Mouse (Mus musculus) urinary bladder, postnatal 25 days (tissue): ENCODE measurements around the gene Camp.
A peak's percentile ranks its signal among the peaks of the same experiment; 100 is the strongest.

Source experiments
- DNase-seq: peaks from one replicate; pipeline ENCODE4 v3.0.0; 2022; ENCODE audit warnings: low spot score

The Camp gene

GRCm38 (mm10) chr9:109849312-109849758 is at the start of gene Camp:
Camp (minus strand) TSS chr9:109849617.
- DNase-seq, result peak; percentile 17

GRCm38 (mm10) chr9:109898027-109898426 is 48.6 kb upstream of the Camp start:
- no peak for DNase-seq

- no peak for DNase-seq
Measured at GRCm38 (mm10) chr9:109896253-109897150, 47.1 kb upstream of the Camp start.

- DNase-seq, result no peak
Measured at GRCm38 (mm10) chr9:109895593-109895992, 46.2 kb upstream of the Camp start.

GRCm38 (mm10) chr9:109894413-109895090 is 45.1 kb upstream of the Camp start:
- DNase-seq, result peak; percentile 29

GRCm38 (mm10) chr9:109892651-109893250 is 43.3 kb upstream of the Camp start:
- peak; percentile 73 for DNase-seq

- DNase-seq, result no peak
Measured at GRCm38 (mm10) chr9:109891501-109891900, 42.1 kb upstream of the Camp start.

GRCm38 (mm10) chr9:109887321-109887720 is 37.9 kb upstream of the Camp start:
- no peak for DNase-seq

- no peak for DNase-seq
Measured at GRCm38 (mm10) chr9:109886259-109886658, 36.8 kb upstream of the Camp start.

GRCm38 (mm10) chr9:109879305-109879704 is 29.9 kb upstream of the Camp start:
- no peak for DNase-seq

- DNase-seq, result no peak
Measured at GRCm38 (mm10) chr9:109877666-109878065, 28.2 kb upstream of the Camp start.

- DNase-seq, result no peak
Measured at GRCm38 (mm10) chr9:109876756-109877155, 27.3 kb upstream of the Camp start.

GRCm38 (mm10) chr9:109875695-109876601 is 26.5 kb upstream of the Camp start:
- DNase-seq, result peak; percentile 67

- peak; percentile 92 for DNase-seq
Measured at GRCm38 (mm10) chr9:109874797-109875691, 25.6 kb upstream of the Camp start, which contains the start of gene Cdc25a. Cdc25a (plus strand) TSS chr9:109875579.

GRCm38 (mm10) chr9:109870983-109871572 is 21.7 kb upstream of the Camp start:
- no peak for DNase-seq

GRCm38 (mm10) chr9:109866218-109866617 is 16.8 kb upstream of the Camp start:
- DNase-seq, result no peak

GRCm38 (mm10) chr9:109863085-109863484 is 13.7 kb upstream of the Camp start:
- no peak for DNase-seq

GRCm38 (mm10) chr9:109862397-109863044 is 13.1 kb upstream of the Camp start:
- peak; percentile 86 for DNase-seq

GRCm38 (mm10) chr9:109855947-109856346 is 6.5 kb upstream of the Camp start:
- DNase-seq, result no peak

- DNase-seq, result no peak
Measured at GRCm38 (mm10) chr9:109854341-109854740, 4.9 kb upstream of the Camp start.
